Mouse (Mus musculus) skeletal muscle tissue, adult 2 months (tissue): ENCODE data around the gene Cyren.

ENCODE experiments used
- DNase-seq: peaks from one replicate; pipeline ENCODE4 v3.0.0-alpha.2; 2012; ENCODE audit warnings: low read depth, low spot score

The Cyren gene

DNA sequence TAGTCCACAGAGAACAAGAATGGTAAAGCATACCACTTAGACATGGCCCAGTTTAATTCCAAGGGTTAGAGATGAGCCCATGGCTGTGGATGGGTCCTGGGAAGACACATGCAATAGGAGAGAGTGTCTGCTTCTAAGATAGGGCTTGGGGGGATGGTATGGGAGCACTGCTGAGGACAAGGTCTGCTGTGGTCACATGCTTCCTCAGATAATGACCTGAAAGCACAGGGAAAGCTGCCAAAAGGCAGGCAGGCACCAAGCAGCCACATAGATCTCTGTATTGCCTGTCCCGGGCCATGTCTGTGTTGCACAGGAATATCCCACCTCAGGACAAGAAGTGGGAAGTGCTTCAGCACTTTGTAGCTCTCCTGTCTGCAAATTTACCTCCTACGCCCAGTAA is 21.3 kb upstream of the Cyren start:
- DNase-seq = no peak

DNA sequence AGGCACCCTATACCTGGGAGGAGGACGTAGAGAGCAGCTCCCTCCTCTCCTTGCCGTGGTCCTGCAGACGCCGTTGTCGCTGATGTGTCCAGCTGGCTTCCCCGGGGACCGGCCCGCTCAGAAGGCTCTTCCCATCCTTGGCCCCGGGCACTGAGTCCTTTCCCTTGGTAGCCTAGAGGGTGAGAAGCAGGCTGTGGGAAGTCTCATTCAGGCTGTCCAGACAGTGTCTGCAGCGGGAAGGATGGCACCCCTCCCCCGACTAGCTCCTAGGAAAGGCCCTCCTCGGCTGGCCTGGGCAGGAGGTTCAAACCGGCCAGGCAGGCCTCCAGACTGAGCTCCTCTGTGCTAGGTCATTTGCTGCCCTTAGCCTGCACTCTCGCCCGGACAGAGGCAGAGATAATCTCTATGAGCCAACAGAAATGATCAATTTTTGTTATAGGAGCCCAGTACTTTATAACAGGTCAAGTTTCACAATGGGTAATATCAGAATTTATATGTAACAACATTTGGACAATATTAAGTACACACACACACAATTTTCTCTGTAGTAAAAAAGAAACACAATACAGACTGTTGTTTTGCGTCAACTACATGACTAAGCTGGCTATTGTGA is 18.4 kb upstream of the Cyren start:
- DNase-seq = no peak

DNA sequence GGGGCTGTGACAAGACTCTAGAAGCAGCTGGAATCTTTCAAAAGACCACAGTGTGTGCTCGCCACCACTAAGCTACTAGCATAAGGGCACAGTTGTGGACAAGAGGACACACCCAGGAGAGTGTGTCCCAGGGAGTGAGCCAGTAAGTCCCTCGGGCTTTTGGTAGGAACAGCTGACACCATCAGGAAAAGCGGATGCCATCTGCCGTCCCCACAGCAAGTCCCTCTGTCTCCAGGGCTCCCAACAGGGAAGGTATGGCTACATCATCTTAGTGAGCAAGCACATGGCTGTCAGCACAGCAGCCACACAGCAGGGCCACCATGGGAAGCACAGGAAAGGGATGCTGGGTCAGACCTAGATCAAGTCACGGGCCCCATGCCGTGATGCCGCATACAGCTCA is 17.7 kb upstream of the Cyren start:
- no peak for DNase-seq

DNA sequence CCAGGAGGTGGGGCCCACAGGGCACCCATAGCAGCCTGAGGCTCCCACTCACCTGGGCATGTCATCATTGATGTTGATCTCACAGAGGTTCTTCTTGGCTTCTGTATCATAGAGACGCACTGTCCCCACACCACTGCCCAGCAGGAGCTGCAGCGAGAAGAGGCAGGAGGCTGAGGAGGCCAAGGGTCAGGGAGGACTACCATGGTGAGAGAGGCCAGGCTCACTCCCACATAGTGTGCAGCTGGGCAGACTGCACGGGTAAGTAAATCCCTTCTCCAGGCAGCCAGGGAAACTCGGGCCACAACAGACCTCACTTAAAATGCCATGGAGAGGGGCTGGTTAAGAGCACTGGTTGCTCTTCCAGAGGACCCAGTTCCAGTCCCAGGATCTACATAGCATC is 11.3 kb upstream of the Cyren start:
- no peak for DNase-seq

DNA sequence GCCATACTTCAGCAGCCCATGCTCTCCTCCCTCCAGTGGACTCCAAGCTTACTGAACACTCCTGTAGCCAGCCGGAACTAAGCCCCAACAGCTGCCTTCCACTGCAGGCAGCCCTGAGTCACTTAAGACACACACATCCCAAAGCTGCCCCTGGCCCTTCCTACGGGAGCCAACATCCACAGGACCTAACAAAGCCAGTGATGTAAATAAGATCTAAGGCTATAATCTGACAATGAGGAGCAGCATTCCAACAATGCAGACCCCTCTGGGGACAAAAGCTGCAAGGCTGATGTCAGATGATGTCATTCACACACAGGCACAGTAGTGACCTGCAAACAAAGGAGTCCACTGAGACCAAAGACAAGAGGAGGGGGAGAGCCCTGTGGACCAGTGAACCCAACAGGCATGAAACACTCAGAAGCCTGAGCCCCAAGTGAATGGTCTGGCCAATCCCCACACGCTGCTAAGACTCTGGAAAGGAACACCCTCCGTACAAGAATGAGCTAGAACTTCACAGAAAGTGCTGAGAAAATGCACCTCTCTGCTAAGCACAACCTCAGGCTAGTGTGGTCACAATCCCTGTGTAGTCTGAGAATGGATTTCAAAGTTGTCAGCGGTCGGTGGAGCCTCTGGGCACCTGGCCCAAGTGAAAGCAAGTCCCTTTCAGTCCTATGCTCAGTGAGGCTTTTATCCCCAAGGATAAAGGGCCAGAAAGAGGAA is 9.4 kb upstream of the Cyren start:
- no peak for DNase-seq

DNA sequence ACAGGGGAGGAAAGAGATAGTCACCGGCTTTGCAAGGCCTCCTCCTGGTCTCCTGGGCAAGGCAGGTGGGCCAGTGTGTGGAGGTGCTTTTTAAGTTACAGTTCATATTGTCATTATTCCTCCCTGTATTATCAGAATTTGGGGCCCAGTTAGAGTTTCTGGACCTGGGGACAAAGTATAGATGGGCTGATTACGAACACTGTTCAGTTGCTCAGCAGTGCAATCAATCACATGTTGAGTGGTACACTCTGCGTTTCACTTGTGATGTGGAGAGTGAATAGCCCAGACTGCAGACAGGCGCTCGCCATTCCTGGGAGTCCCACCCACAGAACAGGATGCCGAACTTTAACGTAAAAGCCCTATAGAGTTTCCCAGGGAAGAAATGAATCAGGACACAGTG is 6.9 kb upstream of the Cyren start:
- no peak for DNase-seq

DNA sequence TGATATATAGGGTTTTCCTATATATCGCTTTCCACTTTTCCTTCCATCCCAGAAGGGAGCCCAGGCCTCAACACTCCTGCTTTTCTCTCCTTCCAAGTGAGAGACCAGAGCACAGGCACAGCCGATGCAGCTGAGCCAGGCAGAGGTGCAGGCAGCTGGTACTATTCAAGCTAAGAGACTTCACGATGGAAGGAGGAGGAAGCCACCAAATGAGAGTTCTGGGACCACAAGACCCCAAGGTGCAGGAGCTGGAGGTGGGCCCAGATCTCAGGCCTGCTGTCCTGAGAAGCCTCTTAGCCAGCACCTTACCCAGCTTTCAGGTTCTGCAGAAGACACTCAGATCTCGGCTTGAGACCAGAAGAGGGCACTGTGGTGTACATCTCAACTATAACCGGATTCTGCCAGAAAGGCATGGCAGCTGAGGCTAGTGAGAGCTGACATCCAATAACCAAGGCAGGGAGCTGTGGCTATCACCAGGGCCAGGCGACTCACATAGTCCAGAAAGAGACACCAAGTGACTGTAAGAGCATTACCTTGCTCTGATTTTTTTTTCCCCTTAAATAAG is 2.1 kb upstream of the Cyren start:
- DNase-seq = no peak

DNA sequence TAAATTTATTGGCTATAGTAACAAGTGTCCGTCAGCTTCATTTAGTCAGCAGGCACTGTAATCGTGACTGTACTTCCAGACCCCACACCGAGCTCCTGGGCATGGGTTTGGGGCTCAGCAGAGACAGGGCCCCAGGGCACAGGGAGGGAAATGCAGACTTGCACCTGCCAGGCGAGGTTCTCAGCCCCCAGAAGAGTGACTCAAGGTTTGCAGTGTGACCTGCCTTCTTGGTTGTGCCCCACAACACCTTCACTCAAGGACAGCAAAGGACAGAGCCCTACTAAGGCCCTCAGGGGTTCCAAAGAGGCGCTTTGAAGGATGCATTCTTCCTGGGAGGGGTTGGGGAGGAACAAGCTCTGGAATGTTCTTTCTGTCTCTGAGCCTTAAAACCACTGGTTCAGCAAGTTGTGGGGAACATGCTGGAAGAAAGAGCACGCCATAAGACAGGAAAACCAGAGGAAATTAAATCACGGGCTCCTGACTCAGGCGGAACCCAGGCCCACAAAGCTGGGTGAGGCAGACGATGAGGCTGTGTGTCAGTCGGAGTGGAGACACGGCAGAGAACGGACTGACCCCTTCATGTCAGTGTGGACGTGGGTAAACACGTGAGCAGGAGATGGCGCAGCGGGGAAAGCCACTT is 1.4 kb upstream of the Cyren start:
- no peak for DNase-seq

DNA sequence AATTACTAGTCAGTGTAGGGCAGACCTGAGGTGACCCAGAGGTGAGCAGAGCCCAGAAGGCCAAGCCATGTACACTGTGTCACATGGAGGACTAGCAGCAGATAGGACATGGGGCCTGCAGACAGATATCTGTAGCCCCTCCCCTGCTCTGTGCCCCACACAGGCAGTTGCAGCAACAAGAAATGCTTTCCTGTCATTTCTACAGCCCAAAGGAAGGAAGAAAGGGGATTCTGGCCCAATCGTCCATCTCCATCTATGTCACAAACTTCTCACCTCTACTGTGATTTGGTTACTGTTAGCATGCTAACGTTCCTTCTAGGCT is 1.1 kb downstream of the Cyren start:
- no peak for DNase-seq

DNA sequence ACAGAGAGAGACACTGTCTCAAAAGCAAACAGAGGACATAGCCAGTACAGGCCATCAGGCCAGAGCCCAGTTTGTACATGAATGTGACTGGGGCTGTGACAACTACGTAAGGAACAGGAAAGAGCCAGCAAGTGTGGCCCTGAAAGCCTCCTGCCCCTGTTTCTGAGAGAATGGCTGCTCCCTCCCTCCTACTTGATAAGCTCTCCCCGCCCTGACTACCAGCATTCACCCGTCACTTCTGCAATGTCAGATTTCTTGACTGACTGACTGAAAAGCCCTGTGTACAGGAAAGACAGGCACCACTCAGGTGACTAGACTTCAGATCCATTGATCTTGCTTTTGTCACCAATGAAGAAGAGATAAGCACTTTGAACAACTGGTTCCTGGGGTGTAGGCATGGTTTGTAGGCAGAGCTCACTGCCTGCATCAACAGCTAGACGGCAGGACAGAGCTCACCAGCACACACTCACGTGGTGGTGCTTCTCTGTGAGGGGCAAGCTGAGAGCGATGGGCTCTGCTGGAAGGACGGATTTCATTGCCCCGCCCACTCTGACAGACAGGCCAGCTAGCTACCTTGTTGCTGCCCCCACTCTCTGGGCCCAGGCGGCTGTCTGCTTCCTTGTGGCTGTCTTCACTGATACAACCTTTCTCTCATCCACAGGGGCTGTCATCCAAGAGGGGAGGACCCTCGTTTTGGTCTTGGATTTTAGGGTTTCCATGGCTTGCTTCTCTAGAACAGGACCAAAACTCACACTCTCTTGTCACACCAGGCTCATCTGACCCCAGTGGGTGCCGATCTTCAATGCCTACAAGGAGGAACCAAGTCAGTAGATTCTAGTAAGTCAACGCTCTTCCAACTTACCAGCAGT is 1.7 kb downstream of the Cyren start:
- no peak for DNase-seq

DNA sequence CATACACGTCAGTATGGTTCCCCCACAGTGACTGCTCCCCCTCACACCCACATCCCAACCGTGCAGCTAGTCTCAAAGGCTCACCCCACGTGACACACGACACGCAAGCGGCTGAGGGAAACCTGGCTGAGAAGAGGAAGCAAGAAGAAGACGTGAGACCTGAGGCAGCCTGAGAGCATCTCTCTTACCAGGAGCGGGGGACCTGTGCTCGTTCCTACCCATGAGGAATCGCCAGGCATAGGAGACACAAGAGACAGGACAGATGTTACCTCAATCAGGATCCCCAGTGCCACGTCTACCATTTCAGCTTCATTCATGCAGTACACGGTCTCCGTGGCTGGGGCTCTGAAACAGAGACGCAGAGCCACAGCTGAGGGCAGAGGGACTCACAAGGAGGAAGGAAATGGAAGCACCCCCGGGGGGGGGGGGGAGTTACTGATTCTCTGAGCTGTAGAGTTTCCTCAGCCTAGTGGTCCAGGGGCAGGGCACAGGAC is 2.5 kb downstream of the Cyren start:
- DNase-seq = no peak

DNA sequence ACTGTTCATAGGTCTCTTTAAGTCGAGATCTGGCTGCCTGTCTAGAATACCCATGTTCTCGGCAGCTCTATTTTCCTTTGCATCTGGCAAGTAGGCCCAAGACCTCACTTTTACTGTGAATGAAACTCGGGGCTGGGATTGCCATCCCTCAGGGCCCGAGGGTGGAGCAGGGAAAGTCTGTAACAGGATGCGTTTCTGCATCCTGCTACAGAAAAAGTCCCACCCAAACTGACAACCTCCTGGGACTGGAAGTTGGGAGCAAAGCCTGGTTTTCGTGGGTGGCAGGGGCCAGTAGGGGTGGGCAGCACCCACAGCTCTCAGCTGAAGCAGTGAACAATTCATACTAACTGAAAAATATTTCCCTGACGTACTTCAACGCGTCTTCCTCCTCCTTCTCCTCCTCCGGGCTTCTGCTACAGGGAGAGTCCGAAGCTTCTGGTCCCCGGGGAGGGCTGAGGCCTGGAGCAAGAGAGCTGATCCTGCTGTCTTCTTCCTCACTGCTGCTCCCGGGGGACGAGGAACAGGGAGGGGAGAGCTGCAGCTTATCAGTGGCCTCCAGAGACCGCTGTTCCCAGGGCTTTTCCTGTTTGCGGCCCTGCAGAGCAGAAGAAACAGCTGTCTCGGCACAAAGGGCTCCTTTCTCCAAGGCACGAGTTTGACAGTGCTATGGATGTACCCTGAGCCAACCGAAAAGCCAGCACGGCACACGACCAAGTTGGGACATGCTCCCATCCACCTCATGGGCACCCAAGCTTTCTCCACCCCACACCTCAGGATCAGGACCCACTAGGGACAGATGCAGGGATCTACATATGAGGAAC is 3.5 kb downstream of the Cyren start:
- peak; percentile 78 for DNase-seq

DNA sequence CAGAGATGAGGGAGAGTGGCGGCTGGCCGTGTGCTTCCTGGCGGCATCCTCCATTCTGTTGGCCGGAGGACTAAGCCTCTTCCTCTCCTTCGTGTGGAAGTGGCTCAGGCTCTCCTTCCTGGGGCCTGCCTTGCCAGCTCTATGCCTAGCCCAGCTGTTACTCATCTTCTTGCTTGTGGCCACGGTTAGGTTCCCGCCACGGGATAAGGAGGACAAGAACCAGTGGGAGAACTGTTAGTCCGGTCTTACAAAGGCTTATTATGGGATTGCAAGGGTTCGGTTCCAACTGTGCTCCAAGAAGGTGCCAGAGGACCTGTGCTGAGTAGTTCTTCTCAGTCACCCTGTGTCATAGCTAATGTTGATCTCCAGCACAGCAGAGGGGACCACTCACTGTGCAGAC is 5.0 kb downstream of the Cyren start:
- no peak for DNase-seq

DNA sequence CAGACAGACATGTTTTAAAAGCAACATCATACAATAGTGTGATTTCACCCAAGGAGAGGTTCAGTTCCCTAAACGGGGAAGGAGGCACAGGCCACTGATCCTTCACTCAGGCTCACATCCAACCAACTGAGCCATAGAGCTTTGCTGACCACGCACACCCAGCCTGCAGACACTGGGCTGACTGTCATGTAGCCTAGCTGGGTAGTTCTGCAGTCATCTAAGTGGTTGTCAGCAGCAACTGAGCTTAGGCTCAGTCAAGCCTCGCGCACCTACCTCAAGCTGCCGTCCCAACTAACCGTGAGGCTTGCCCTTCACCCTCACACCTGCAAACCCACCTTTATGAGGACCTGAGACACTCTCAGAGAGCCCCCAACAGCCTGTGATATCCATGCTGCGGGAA is 5.9 kb downstream of the Cyren start:
- no peak for DNase-seq

DNA sequence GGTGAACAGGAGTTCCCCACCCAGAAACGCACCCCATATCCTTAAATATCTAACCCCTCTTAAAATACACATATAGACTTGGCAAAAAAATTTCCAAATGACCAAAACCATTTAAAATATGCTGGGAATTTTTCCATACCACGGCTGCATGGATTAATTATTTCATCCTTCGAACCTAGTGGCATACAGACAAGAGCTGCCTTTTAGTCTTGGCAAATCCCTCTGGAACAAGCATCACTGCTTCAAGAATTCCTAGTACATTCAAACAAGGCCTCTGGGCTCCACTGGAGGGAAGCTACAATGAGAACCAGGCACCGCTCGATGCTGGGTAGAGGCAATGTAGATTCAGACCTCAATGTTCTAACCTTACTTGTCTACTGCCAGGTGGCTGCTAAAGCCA is 7.1 kb downstream of the Cyren start:
- DNase-seq = no peak

DNA sequence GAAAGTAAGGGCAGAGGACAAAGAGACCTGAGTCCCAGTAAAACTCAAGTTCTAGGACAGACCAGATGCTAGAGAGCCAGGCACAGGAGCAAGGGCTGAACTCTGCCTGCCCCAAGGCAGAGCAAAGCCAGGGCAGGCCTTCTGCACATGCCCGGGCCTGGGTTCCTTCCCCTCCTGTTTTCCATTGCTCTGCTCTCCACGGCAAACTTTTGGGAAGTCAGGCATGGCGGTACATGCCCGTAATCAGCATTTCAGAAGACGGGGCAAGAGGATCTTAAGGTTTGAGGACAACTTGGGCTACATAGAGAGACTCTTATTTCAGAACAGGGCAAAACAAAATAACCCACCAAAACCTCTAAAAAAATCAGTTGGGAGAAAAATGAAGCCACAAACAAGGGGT is 7.7 kb downstream of the Cyren start:
- DNase-seq = no peak

DNA sequence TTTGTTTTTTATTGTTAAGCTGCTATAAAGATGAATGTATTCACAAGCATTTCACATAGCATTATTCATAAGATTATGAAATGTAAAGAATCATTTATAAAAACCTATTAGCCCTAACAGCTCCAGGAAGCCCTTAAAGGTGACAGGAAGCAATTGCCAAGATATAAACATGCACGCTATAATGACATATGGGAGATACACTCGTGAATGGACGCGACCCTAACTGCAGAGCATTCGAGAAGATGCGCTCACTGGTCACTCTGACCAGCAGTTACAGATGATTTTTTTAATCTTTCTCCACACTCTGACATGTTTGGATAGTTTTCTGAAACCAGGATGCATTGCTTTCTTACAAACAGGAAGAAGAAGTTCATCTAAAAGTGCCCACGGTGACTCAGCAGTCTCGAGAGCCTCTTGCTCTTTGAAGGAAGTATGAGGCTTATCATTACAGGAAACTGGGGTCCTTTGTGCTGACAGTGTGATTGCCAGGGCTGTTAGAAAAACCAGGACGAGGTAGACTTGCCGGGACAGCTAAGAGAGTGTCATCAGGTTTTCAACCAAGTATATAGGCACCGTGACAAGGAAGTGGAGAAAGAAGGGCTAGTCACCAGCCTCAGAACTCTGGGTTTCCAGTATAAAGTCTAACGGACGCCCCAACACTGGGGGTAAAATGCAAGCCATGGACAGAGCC is 8.5 kb downstream of the Cyren start:
- no peak for DNase-seq

DNA sequence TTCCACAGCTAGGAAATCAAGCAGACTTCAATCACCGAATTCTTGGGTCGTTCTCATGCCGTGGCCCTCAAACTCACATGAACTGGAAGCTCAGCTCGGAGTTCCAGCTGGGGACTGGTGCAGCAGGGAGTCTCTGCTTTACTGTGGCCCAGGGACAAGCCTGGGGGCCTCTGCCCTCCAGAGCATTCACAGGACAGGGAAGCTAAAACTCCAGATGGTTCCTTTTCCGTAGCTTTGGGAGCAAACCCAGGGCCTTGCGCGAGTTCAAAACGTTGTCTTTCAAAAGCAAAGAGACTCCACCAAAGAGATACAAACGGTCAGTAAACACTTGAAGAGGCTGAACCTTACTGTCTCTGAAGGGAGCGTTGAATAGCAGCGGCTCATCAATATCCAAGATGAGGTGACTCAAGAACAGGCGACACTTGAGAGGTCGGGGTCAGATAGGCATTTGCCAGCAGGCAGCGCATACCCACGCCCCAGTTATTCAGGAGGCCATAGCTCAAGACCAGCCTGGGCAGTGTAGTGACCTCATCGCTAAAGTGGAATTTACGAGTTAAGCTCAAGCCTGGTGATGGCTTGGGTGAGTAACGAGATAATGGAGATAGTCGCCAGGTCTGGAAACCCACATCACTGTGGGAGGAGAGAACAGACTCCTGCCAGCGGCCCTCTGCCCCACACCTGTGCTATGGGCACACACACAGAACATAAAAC is 9.2 kb downstream of the Cyren start:
- DNase-seq = no peak

DNA sequence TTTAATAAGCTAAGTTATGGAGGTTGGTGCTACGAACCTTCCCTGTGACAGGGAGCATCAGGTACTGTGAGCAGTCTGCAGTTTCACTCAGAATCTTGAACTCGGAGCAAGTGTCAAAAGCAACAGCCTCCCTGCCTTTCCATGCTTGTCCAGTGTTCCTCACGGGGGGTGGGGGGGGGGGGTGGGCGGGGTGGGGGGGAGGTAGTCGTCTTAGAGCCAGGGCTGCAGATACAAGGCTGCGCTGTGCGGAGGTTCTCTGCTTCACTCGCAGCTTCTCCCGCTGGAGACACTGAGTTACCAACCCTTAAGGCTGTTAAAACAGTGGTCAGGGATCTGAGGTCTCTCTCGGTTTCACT is 9.9 kb downstream of the Cyren start:
- DNase-seq = no peak
